15 mouse cellular contexts compared by ENCODE assay signal in genomic region chr1:51515041-51515440, GRCm38 (mm10). TPM values are rescaled to one million over a fixed set of nuclear protein-coding genes. Genes with fewer than 3 reads are reported as not detected.
DNase-seq lines count a peak whose midpoint lies in the region; ATAC-seq and TF ChIP-seq lines count a peak whose summit lies in the region.
"Had no signal": no experiment of that assay in that cellular context is flagged by ENCODE, and none has a peak within 500 bp of the region (broad histone marks: within the 10 kb centered on the region; RNA-seq: fewer than 3 reads in every experiment).

No protein-coding gene starts in this region.

- TF ChIP-seq POLR2A in lung, adult 2 months (IDR thresholded peaks at IDR 0.05; ENCODE audit: borderline replicate concordance, extremely low read depth, low read depth, low read length), result no peak

- H3K4me1 ChIP-seq in forebrain, postnatal 0 days (ENCODE audit: insufficient read depth), result no peaks in the 10 kb centered on the region
- H3K4me1 ChIP-seq in forebrain, embryonic 12.5 days, result no peaks in the 10 kb centered on the region
- H3K4me1 ChIP-seq in lung, embryonic 16.5 days (replicated peaks; ENCODE audit: control insufficient read depth, insufficient read depth, low read length), result peaks cover 8% of the 10 kb centered on the region; the same call in 1 of the 2 replicates
- H3K4me1 ChIP-seq in lung, adult 2 months (ENCODE audit: control insufficient read depth, insufficient read depth, low read length), result peaks cover 14% of the 10 kb centered on the region
- H3K4me1 ChIP-seq in stomach, embryonic 16.5 days (ENCODE audit: control insufficient read depth, insufficient read depth, low read length), result peaks cover 5% of the 10 kb centered on the region
- no peaks in the 10 kb centered on the region for H3K4me1 ChIP-seq in forebrain, embryonic 11.5 days (replicated peaks; ENCODE audit: control insufficient read depth, insufficient read depth, low read length)
- H3K4me1 ChIP-seq in midbrain, embryonic 13.5 days (replicated peaks), result no peaks in the 10 kb centered on the region
- H3K4me1 ChIP-seq: embryonic facial prominence, embryonic 12.5 days had no signal

- H3K27me3 ChIP-seq in forebrain, postnatal 0 days (ENCODE audit: insufficient read depth, low read length), result no peaks in the 10 kb centered on the region
- H3K27me3 ChIP-seq in forebrain, embryonic 12.5 days, result no peaks in the 10 kb centered on the region
- H3K27me3 ChIP-seq in lung, embryonic 16.5 days (ENCODE audit: control insufficient read depth, insufficient read depth, low read depth, low read length), result no peaks in the 10 kb centered on the region
- H3K27me3 ChIP-seq in stomach, embryonic 16.5 days (ENCODE audit: control insufficient read depth, insufficient read depth, low read length), result no peaks in the 10 kb centered on the region
- no peaks in the 10 kb centered on the region for H3K27me3 ChIP-seq in forebrain, embryonic 11.5 days (ENCODE audit: control insufficient read depth, insufficient read depth, low read length)
- no peaks in the 10 kb centered on the region for H3K27me3 ChIP-seq in midbrain, embryonic 13.5 days
- H3K27me3 ChIP-seq: embryonic facial prominence, embryonic 12.5 days had no signal

- no peaks in the 10 kb centered on the region for H3K36me3 ChIP-seq in forebrain, postnatal 0 days (ENCODE audit: insufficient read depth)
- H3K36me3 ChIP-seq in forebrain, embryonic 12.5 days (replicated peaks), result no peaks in the 10 kb centered on the region
- H3K36me3 ChIP-seq in lung, embryonic 16.5 days (ENCODE audit: control insufficient read depth, insufficient read depth, low read length), result no peaks in the 10 kb centered on the region
- H3K36me3 ChIP-seq in stomach, embryonic 16.5 days (ENCODE audit: control insufficient read depth, insufficient read depth, low read length), result no peaks in the 10 kb centered on the region
- no peaks in the 10 kb centered on the region for H3K36me3 ChIP-seq in forebrain, embryonic 11.5 days (ENCODE audit: control insufficient read depth, insufficient read depth, low read length)
- H3K36me3 ChIP-seq in midbrain, embryonic 13.5 days, result no peaks in the 10 kb centered on the region
- H3K36me3 ChIP-seq: embryonic facial prominence, embryonic 12.5 days had no signal

- H3K9me3 ChIP-seq in forebrain, postnatal 0 days (ENCODE audit: low read length), result no peaks in the 10 kb centered on the region
- H3K9me3 ChIP-seq in forebrain, embryonic 12.5 days, result no peaks in the 10 kb centered on the region
- no peaks in the 10 kb centered on the region for H3K9me3 ChIP-seq in lung, embryonic 16.5 days (ENCODE audit: control insufficient read depth, low read length)
- H3K9me3 ChIP-seq in stomach, embryonic 16.5 days (replicated peaks; ENCODE audit: control insufficient read depth, low read length), result no peaks in the 10 kb centered on the region
- H3K9me3 ChIP-seq in forebrain, embryonic 11.5 days (ENCODE audit: control insufficient read depth, low read length), result no peaks in the 10 kb centered on the region
- no peaks in the 10 kb centered on the region for H3K9me3 ChIP-seq in midbrain, embryonic 13.5 days
- H3K9me3 ChIP-seq: embryonic facial prominence, embryonic 12.5 days had no signal

- TF ChIP-seq CTCF in forebrain, postnatal 0 days (IDR thresholded peaks at IDR 0.05; ENCODE audit: low read depth), result no peak
- TF ChIP-seq CTCF in lung, adult 2 months (IDR thresholded peaks at IDR 0.05; ENCODE audit: insufficient read depth, low read length), result no peak

- H3K4me2 ChIP-seq in forebrain, postnatal 0 days (ENCODE audit: low read depth), result no peak overlapping the region
- no peak overlapping the region for H3K4me2 ChIP-seq in forebrain, embryonic 12.5 days
- no peak overlapping the region for H3K4me2 ChIP-seq in lung, embryonic 16.5 days (ENCODE audit: low read depth, low read length)
- no peak overlapping the region for H3K4me2 ChIP-seq in stomach, embryonic 16.5 days (ENCODE audit: low read depth, low read length)
- no peak overlapping the region for H3K4me2 ChIP-seq in forebrain, embryonic 11.5 days (ENCODE audit: low read depth, low read length, severe bottlenecking)
- H3K4me2 ChIP-seq in midbrain, embryonic 13.5 days (replicated peaks), result no peak overlapping the region
- H3K4me2 ChIP-seq: embryonic facial prominence, embryonic 12.5 days had no signal

- DNase-seq in forebrain, postnatal 0 days, result no peak
- DNase-seq in lung, adult 2 months, result no peak
- peak; percentile 14 to 47 for DNase-seq in heart, postnatal 14 days
- no peak for DNase-seq in forebrain, embryonic 11.5 days (ENCODE audit: low spot score)
- DNase-seq: cerebellum, adult 11 months; gastrocnemius, postnatal 14 days; kidney, adult 9 months; liver; thymus, adult 2 months had no signal

- no peak overlapping the region for H3K27ac ChIP-seq in forebrain, postnatal 0 days (ENCODE audit: low read depth, low read length)
- no peak overlapping the region for H3K27ac ChIP-seq in forebrain, embryonic 12.5 days
- H3K27ac ChIP-seq in lung, embryonic 16.5 days (ENCODE audit: low read length), result peak overlapping the region; percentile 71
- H3K27ac ChIP-seq in stomach, embryonic 16.5 days (ENCODE audit: low read length), result peak overlapping the region; percentile 76
- no peak overlapping the region for H3K27ac ChIP-seq in forebrain, embryonic 11.5 days (ENCODE audit: low read depth, low read length)
- H3K27ac ChIP-seq in midbrain, embryonic 13.5 days, result no peak overlapping the region
- H3K27ac ChIP-seq: embryonic facial prominence, embryonic 12.5 days had no signal

- peak; percentile 49; the same call in 1 of the 2 replicates for ATAC-seq in forebrain, postnatal 0 days
- ATAC-seq in forebrain, embryonic 12.5 days (ENCODE audit: low FRiP score), result no peak
- ATAC-seq in lung, embryonic 16.5 days (ENCODE audit: low read depth), result peak; percentile 77
- ATAC-seq in stomach, embryonic 16.5 days (ENCODE audit: insufficient read depth, low FRiP score), result no peak
- no peak for ATAC-seq in forebrain, embryonic 11.5 days (replicated peaks; ENCODE audit: low FRiP score)
- ATAC-seq in midbrain, embryonic 13.5 days, result no peak
- ATAC-seq: midbrain, embryonic 16.5 days had no signal

- no peak overlapping the region for H3K9ac ChIP-seq in forebrain, postnatal 0 days
- H3K9ac ChIP-seq in forebrain, embryonic 12.5 days, result no peak overlapping the region
- no peak overlapping the region for H3K9ac ChIP-seq in lung, embryonic 16.5 days (ENCODE audit: low read length)
- H3K9ac ChIP-seq in stomach, embryonic 16.5 days (ENCODE audit: low read length), result no peak overlapping the region
- H3K9ac ChIP-seq in forebrain, embryonic 11.5 days (ENCODE audit: low read length), result no peak overlapping the region
- H3K9ac ChIP-seq in midbrain, embryonic 13.5 days (replicated peaks), result no peak overlapping the region
- H3K9ac ChIP-seq: embryonic facial prominence, embryonic 12.5 days had no signal

- 68% methylated on average over 3 of the region's 3 CpGs for WGBS in forebrain, postnatal 0 days
- WGBS in forebrain, embryonic 12.5 days, result 85% methylated on average over 3 of the region's 3 CpGs
- WGBS in lung, embryonic 16.5 days, result 31% methylated on average over 3 of the region's 3 CpGs
- 39% methylated on average over 3 of the region's 3 CpGs for WGBS in lung, adult 2 months
- WGBS in stomach, embryonic 16.5 days, result 52% methylated on average over 3 of the region's 3 CpGs
- 93% methylated on average over 3 of the region's 3 CpGs for WGBS in forebrain, embryonic 11.5 days
- WGBS in midbrain, embryonic 13.5 days, result 96% methylated on average over 3 of the region's 3 CpGs

- intact Hi-C loops in heart, postnatal 14 days (cut with DNase I), result no loop called here

- no peak overlapping the region for H3K4me3 ChIP-seq in forebrain, postnatal 0 days (ENCODE audit: low read depth, low read length)
- no peak overlapping the region for H3K4me3 ChIP-seq in forebrain, embryonic 12.5 days (replicated peaks)
- H3K4me3 ChIP-seq in lung, embryonic 16.5 days (ENCODE audit: low read length), result no peak overlapping the region
- H3K4me3 ChIP-seq in lung, adult 2 months (replicated peaks; ENCODE audit: extremely low read depth, low read depth, low read length), result no peak overlapping the region
- no peak overlapping the region for H3K4me3 ChIP-seq in stomach, embryonic 16.5 days (replicated peaks; ENCODE audit: low read length)
- no peak overlapping the region for H3K4me3 ChIP-seq in forebrain, embryonic 11.5 days (ENCODE audit: low read depth, low read length)
- no peak overlapping the region for H3K4me3 ChIP-seq in midbrain, embryonic 13.5 days (replicated peaks)
- H3K4me3 ChIP-seq: embryonic facial prominence, embryonic 12.5 days had no signal

RNA-seq across cellular contexts. Expression of gene Nabp1, which starts 36.8 kb away (rescaled TPM):
- total RNA-seq in forebrain, postnatal 0 days (2014; rRNA removed), result 7.5 and 8.2 TPM in 2 replicates
- 3.4 and 6.3 TPM in 2 replicates for polyA plus RNA-seq in forebrain, postnatal 0 days (2015; fragmentation: Nextera tagmentation; extraction: Ambion mirVana)
- polyA plus RNA-seq in forebrain, embryonic 12.5 days (2016; fragmentation: Nextera tagmentation; extraction: Ambion mirVana), result 6.5 and 7.7 TPM in 2 replicates
- polyA plus RNA-seq in lung, embryonic 16.5 days (2015; fragmentation: Nextera tagmentation; extraction: Ambion mirVana), result 12.0 and 14.2 TPM in 2 replicates
- polyA plus RNA-seq in lung, adult 2 months (2012; rRNA removed), result 12.5 and 15.9 TPM in 2 replicates
- 10 to 100 TPM; 41.5 to 43.0 TPM for total RNA-seq in heart, postnatal 14 days (2021)
- polyA plus RNA-seq in stomach, embryonic 16.5 days (2015; fragmentation: Nextera tagmentation; extraction: Ambion mirVana), result 23.0 and 24.3 TPM in 2 replicates
- 5.5 and 8.2 TPM in 2 replicates for polyA plus RNA-seq in forebrain, embryonic 11.5 days (2014; fragmentation: Nextera tagmentation; extraction: Ambion mirVana)
- polyA plus RNA-seq in midbrain, embryonic 13.5 days (2015; fragmentation: Nextera tagmentation; extraction: Ambion mirVana), result 7.9 and 9.3 TPM in 2 replicates

Comparison
In these comparisons a context has a peak if more than half of its experiments do, and no peak if none do; other contexts are left out.
1. ATAC-seq: peak in forebrain, postnatal 0 days (single experiment) and lung, embryonic 16.5 days (single experiment); none in forebrain, embryonic 12.5 days (single experiment), stomach, embryonic 16.5 days (single experiment), forebrain, embryonic 11.5 days (single experiment) and midbrain, embryonic 13.5 days (single experiment).
2. DNase-seq: peak in heart, postnatal 14 days (2 of 2); none in forebrain, postnatal 0 days (single experiment), lung, adult 2 months (single experiment) and forebrain, embryonic 11.5 days (single experiment).
3. H3K27ac ChIP-seq: peak in lung, embryonic 16.5 days (single experiment) and stomach, embryonic 16.5 days (single experiment); none in forebrain, postnatal 0 days (single experiment), forebrain, embryonic 12.5 days (single experiment), forebrain, embryonic 11.5 days (single experiment) and midbrain, embryonic 13.5 days (single experiment).